31 mouse cellular contexts compared by ENCODE assay signal in the genomic region with DNA sequence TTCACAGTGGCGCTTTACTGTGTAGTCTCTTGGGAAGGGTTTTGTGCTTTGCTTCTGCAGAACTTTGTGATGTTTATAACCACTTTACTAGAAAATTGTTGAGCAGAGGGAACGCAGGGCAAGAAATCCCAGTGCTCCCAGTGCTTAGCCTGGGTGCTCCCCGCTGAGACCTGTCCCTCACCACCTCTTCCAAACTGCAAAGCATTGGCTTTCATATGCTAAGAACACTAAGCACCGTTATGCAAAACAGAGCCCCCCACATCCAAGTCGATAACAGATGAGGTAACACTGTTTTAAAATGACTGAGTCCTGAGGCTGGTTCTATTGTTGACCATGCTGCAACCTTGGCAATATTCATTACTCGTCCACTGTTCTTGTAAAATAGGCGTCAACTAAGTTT.
"Had no signal": no experiment of that assay in that cellular context is flagged by ENCODE, and none has a peak within 500 bp of the region (broad histone marks: within the 10 kb centered on the region; RNA-seq: fewer than 3 reads in every experiment).

No protein-coding gene starts in this region.

- DNase-seq: left cerebral cortex, postnatal 4 days; liver; liver, embryonic 13.5 days; liver, postnatal 0 days; lung, adult 18-20 months; lung, adult 2 months; lung, embryonic 14.5 days; lung, postnatal 10 days; lung, postnatal 14 days; lung, postnatal 36 days; lung, postnatal 4 days; midbrain, embryonic 14.5 days had no signal

- H3K9me3 ChIP-seq: limb, embryonic 10.5 days; limb, embryonic 12.5 days; limb, embryonic 13.5 days; limb, embryonic 15.5 days; liver, embryonic 13.5 days; liver, embryonic 15.5 days; lung, embryonic 15.5 days; megakaryocyte, embryonic 14.5 days; midbrain, embryonic 10.5 days; midbrain, embryonic 12.5 days; midbrain, embryonic 13.5 days; midbrain, embryonic 15.5 days; neural tube, embryonic 12.5 days had no signal

- H3K9ac ChIP-seq: limb, embryonic 12.5 days; limb, embryonic 13.5 days; limb, embryonic 15.5 days; liver, embryonic 13.5 days; liver, embryonic 14.5 days; liver, embryonic 15.5 days; liver, postnatal 0 days; lung, embryonic 14.5 days; lung, embryonic 15.5 days; midbrain, embryonic 12.5 days; midbrain, embryonic 13.5 days; midbrain, embryonic 15.5 days; neural tube, embryonic 12.5 days had no signal

- H3K27ac ChIP-seq: limb, embryonic 10.5 days; limb, embryonic 12.5 days; limb, embryonic 13.5 days; limb, embryonic 15.5 days; liver, embryonic 13.5 days; liver, embryonic 14.5 days; liver, embryonic 15.5 days; lung, embryonic 15.5 days; macrophage; midbrain, embryonic 10.5 days; midbrain, embryonic 12.5 days; midbrain, embryonic 13.5 days; midbrain, embryonic 15.5 days; neural tube, embryonic 12.5 days had no signal

- ATAC-seq: liver, postnatal 0 days; lung, postnatal 0 days; midbrain, embryonic 13.5 days; midbrain, embryonic 15.5 days; midbrain, embryonic 16.5 days had no signal

- H3K4me2 ChIP-seq: limb, embryonic 12.5 days; limb, embryonic 13.5 days; limb, embryonic 15.5 days; liver, embryonic 11.5 days; liver, embryonic 13.5 days; liver, embryonic 15.5 days; lung, embryonic 14.5 days; lung, embryonic 15.5 days; midbrain, embryonic 11.5 days; midbrain, embryonic 12.5 days; midbrain, embryonic 13.5 days; midbrain, embryonic 15.5 days; neural tube, embryonic 12.5 days had no signal

- H3K36me3 ChIP-seq: limb, embryonic 10.5 days; limb, embryonic 12.5 days; limb, embryonic 13.5 days; limb, embryonic 15.5 days; liver, embryonic 13.5 days; liver, embryonic 15.5 days; lung, embryonic 15.5 days; midbrain, embryonic 10.5 days; midbrain, embryonic 12.5 days; midbrain, embryonic 13.5 days; midbrain, embryonic 15.5 days; neural tube, embryonic 12.5 days had no signal

- H3K4me1 ChIP-seq: limb, embryonic 12.5 days; limb, embryonic 13.5 days; limb, embryonic 15.5 days; midbrain, embryonic 12.5 days; midbrain, embryonic 13.5 days; midbrain, embryonic 15.5 days; neural tube, embryonic 12.5 days had no signal

- H3K27me3 ChIP-seq: limb, embryonic 12.5 days; limb, embryonic 13.5 days; limb, embryonic 15.5 days; liver, embryonic 13.5 days; liver, embryonic 15.5 days; lung, embryonic 15.5 days; megakaryocyte, embryonic 14.5 days; midbrain, embryonic 12.5 days; midbrain, embryonic 13.5 days; midbrain, embryonic 15.5 days; neural tube, embryonic 12.5 days had no signal

- H3K4me3 ChIP-seq: limb, embryonic 10.5 days; limb, embryonic 12.5 days; limb, embryonic 13.5 days; limb, embryonic 15.5 days; liver, embryonic 13.5 days; liver, embryonic 15.5 days; lung, embryonic 15.5 days; megakaryocyte, embryonic 14.5 days; midbrain, embryonic 10.5 days; midbrain, embryonic 12.5 days; midbrain, embryonic 13.5 days; midbrain, embryonic 15.5 days; myocyte; neural tube, embryonic 12.5 days had no signal
